Mouse (Mus musculus) frontal cortex, postnatal 36 days (tissue): ENCODE data around the gene Vmn1r135.
"Not testable (repeated sequence)": the region's sequence is repeated elsewhere in the genome, so short reads cannot be mapped to it uniquely, and the experiment has no call there.

Experiments used
- DNase-seq, 2 experiments: peaks; one replicate each; pipeline ENCODE4 v3.0.0; 2022; ENCODE audit warnings: low spot score in 2 of 2

The Vmn1r135 gene

GRCm38 (mm10) chr7:21832051-21832450 lies at the start of gene Vmn1r135:
Vmn1r135 (plus strand) TSS chr7:21832351.
- not testable (repeated sequence) for DNase-seq

GRCm38 (mm10) chr7:21796628-21797027 lies 35.5 kb upstream of the Vmn1r135 start, which contains the start of gene Gm4177:
Gm4177 (minus strand) TSS chr7:21796728.
- not testable (repeated sequence) for DNase-seq

GRCm38 (mm10) chr7:21844167-21844566 lies 12.0 kb downstream of the Vmn1r135 start, which contains the start of gene Gm5725:
Gm5725 (minus strand) TSS chr7:21844267.
- not testable (repeated sequence) for DNase-seq
